Mouse (Mus musculus): Measurements from ENCODE around the gene Dtwd1. TPM values are rescaled to one million over a fixed set of nuclear protein-coding genes. Genes with fewer than 3 reads are reported as not detected.

Gene Dtwd1
- 1 to 10 TPM; 3.8 to 4.3 TPM for total RNA-seq (2023)

GRCm38 (mm10) chr2:126151855-126152571, at the start of gene Dtwd1, which contains the start of gene Fam227b:
Gene Dtwd1, plus strand, starts transcription at chr2:126152141.
Gene Fam227b, minus strand, starts transcription at chr2:126152004.

DNA sequence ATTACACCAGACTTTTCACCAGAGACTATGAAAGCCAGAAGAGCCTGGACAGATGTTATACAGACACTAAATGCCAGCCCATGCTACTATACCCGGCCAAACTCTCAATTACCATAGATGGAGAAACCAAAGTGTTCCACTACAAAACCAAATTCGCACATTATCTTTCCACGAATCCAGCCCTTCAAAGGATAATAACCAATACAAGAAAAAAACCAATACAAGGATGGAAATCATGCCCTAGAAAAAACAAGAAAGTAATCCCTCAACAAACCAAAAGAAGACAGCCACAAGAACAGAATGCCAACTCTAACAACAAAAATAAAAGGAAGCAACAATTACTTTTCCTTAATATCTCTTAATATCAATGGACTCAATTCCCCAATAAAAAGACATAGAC, 62.9 kb downstream of the Dtwd1 start, which contains the start of gene Gm17555:
Gm17555 (plus strand) TSS at position 301 of the 400 bp plus-strand sequence.

Other genes starting within 250 kb of the Dtwd1 start
- not detected for gene Fgf7, start 117.5 kb upstream of the Dtwd1 start, total RNA-seq (2023)
- not detected for gene Fam227b, start 137 bp upstream of the Dtwd1 start, total RNA-seq (2023)
- not detected for gene Gm17555, start 63.0 kb downstream of the Dtwd1 start, total RNA-seq (2023)